Mouse (Mus musculus) forebrain, embryonic 14.5 days (tissue): ENCODE measurements at regions not wholly inside any gene's neighbourhood (a gene's known extent, or its start where the extent isn't known, plus 50 kb on each side); places are given as distances from the start of the nearest gene placed in this dataset.
"Not testable (repeated sequence)": the region's sequence is repeated elsewhere in the genome, so short reads cannot be mapped to it uniquely, and the experiment has no call there.

ENCODE experiments used
- ATAC-seq: fragments of 200-750 bp; cut with Nextera tagmentation; 2 replicates; pipeline ENCODE4 v1.8.0; 2017; ENCODE audit warnings: mild to moderate bottlenecking, moderate library complexity
- DNase-seq: peaks from one replicate; pipeline ENCODE4 v3.0.0-alpha.2; 2015; ENCODE audit warnings: low spot score
- H3K27ac ChIP-seq: fragments of 300-500 bp; sonication (generic); 2 replicates; pipeline ENCODE4 v1.5.1; 2014; ENCODE audit warnings: low read depth, mild to moderate bottlenecking, control low read depth, low read length, moderate library complexity
- H3K27me3 ChIP-seq: fragments of 300-500 bp; sonication (generic); replicated peaks from 2 replicates; pipeline ENCODE4 v1.6.1; 2014; ENCODE audit warnings: low read length, control low read depth, mixed read lengths; ENCODE audit not compliant: control insufficient read depth, insufficient read depth
- H3K36me3 ChIP-seq: fragments of 300-500 bp; sonication (generic); 2 replicates; pipeline ENCODE4 v1.6.1; 2014; ENCODE audit warnings: low read length, control low read depth; ENCODE audit not compliant: control insufficient read depth, insufficient read depth
- H3K4me1 ChIP-seq: fragments of 300-500 bp; sonication (generic); 2 replicates; pipeline ENCODE4 v1.6.1; 2014; ENCODE audit warnings: antibody characterized with exemption, low read length, control low read depth; ENCODE audit not compliant: control insufficient read depth, insufficient read depth
- H3K4me2 ChIP-seq: fragments of 300-500 bp; sonication (generic); 2 replicates; pipeline ENCODE4 v1.6.1; 2014; ENCODE audit warnings: mild to moderate bottlenecking, control low read depth, low read length
- H3K4me3 ChIP-seq: fragments of 300-500 bp; sonication (generic); 2 replicates; pipeline ENCODE4 v1.5.1; 2014; ENCODE audit warnings: low read depth, low read length, control low read depth
- H3K9ac ChIP-seq: fragments of 300-500 bp; sonication (generic); 2 replicates; pipeline ENCODE4 v1.6.1; 2014; ENCODE audit warnings: mild to moderate bottlenecking, low read length, control low read depth, moderate library complexity
- H3K9me3 ChIP-seq: fragments of 300-500 bp; sonication (generic); replicated peaks from 2 replicates; pipeline ENCODE4 v1.6.1; 2016; ENCODE audit warnings: low read length, control low read depth, mixed read lengths; ENCODE audit not compliant: control insufficient read depth
- WGBS: fragments of 180-500 bp; shearing (Covaris S2); extraction: QIAGEN DNeasy Blood & Tissue Kit; methylation state at CpG from one replicate; pipeline ENCODE4 v1.1.7; 2014; 5-methylcytosine and 5-hydroxymethylcytosine counted together

- no peak overlapping the region for H3K27ac ChIP-seq
- no peak overlapping the region for H3K9ac ChIP-seq
- no peak for DNase-seq
- WGBS, result 89% methylated on average over 2 of the region's 2 CpGs
- ATAC-seq, result no peak
- H3K4me3 ChIP-seq, result no peak overlapping the region
- H3K9me3 ChIP-seq, result no peaks in the 10 kb centered on the region
- no peaks in the 10 kb centered on the region for H3K4me1 ChIP-seq
- no peaks in the 10 kb centered on the region for H3K36me3 ChIP-seq
- no peak overlapping the region for H3K4me2 ChIP-seq
- H3K27me3 ChIP-seq, result no peaks in the 10 kb centered on the region
These were observed 776.2 kb downstream of the Diaph2 start for GRCm38 (mm10) chrX:130525770-130526169.

- DNase-seq (peak; percentile 59), ATAC-seq (peak; percentile 87; the same call in 1 of the 2 replicates)
- Histone ChIP-seq H3K9ac (no peak overlapping the region), H3K4me3 (no peak overlapping the region), H3K36me3 (no peaks in the 10 kb centered on the region), H3K4me1 (no peaks in the 10 kb centered on the region), H3K9me3 (no peaks in the 10 kb centered on the region), H3K4me2 (no peak overlapping the region), H3K27ac (no peak overlapping the region), H3K27me3 (no peaks in the 10 kb centered on the region)
- 49% methylated on average over 9 of the region's 9 CpGs for WGBS
These were observed 783.9 kb downstream of the Diaph2 start for GRCm38 (mm10) chrX:130533171-130534156.

DNA sequence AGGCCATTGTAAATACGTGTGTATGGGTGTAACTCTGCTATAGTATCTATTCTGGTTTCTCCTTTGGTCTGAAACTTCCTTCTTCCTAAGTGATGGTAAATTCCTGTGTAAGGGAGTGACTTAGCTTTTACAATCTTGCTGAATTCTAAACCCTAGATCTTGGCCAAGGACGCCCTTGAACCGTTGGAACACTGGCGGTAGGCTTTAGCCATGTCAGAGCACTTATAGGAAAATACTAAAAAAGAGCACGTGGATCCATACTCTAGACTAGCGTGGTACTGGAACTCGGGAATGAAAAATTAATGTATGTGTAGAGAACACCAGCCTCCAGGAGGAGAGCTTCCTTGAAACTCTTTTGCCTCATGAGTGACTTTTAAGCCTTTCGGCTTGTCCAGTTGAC lies 789.2 kb downstream of the Diaph2 start:
- H3K36me3 ChIP-seq, H3K4me2 ChIP-seq, H3K27me3 ChIP-seq, ATAC-seq, H3K4me3 ChIP-seq, H3K27ac ChIP-seq, H3K4me1 ChIP-seq, DNase-seq, H3K9ac ChIP-seq, H3K9me3 ChIP-seq: not testable (repeated sequence)
- 93% methylated on average over 7 of the region's 8 CpGs for WGBS

GRCm38 (mm10) chrX:130548001-130548400 lies 798.5 kb downstream of the Diaph2 start:
- DNase-seq, result no peak
- no peak overlapping the region for H3K27ac ChIP-seq
- no peak overlapping the region for H3K9ac ChIP-seq
- no peak overlapping the region for H3K4me3 ChIP-seq
- no peaks in the 10 kb centered on the region for H3K9me3 ChIP-seq
- H3K4me2 ChIP-seq, result no peak overlapping the region
- H3K27me3 ChIP-seq, result no peaks in the 10 kb centered on the region
- no peaks in the 10 kb centered on the region for H3K4me1 ChIP-seq
- ATAC-seq, result no peak
- WGBS, result 93% methylated on average over 5 of the region's 5 CpGs
- no peaks in the 10 kb centered on the region for H3K36me3 ChIP-seq

- H3K36me3 ChIP-seq, result no peaks in the 10 kb centered on the region
- H3K9me3 ChIP-seq, result no peaks in the 10 kb centered on the region
- ATAC-seq, result no peak
- no peaks in the 10 kb centered on the region for H3K27me3 ChIP-seq
- no peaks in the 10 kb centered on the region for H3K4me1 ChIP-seq
- no peak overlapping the region for H3K4me3 ChIP-seq
- DNase-seq, result no peak
- H3K27ac ChIP-seq, result no peak overlapping the region
- no peak overlapping the region for H3K9ac ChIP-seq
- 78% methylated on average over 3 of the region's 3 CpGs for WGBS
- H3K4me2 ChIP-seq, result no peak overlapping the region
These were observed 799.7 kb downstream of the Diaph2 start for GRCm38 (mm10) chrX:130549275-130549674.

- Histone ChIP-seq H3K36me3 (no peaks in the 10 kb centered on the region), H3K27ac (no peak overlapping the region), H3K4me3 (no peak overlapping the region), H3K9me3 (no peaks in the 10 kb centered on the region), H3K4me1 (no peaks in the 10 kb centered on the region), H3K27me3 (no peaks in the 10 kb centered on the region), H3K4me2 (no peak overlapping the region), H3K9ac (no peak overlapping the region)
- DNase-seq (no peak), ATAC-seq (no peak)
- WGBS, result 77% methylated on average over 4 of the region's 4 CpGs
These were observed 800.4 kb downstream of the Diaph2 start for GRCm38 (mm10) chrX:130549925-130550324.

- no peak for ATAC-seq
- DNase-seq, result no peak
- no peaks in the 10 kb centered on the region for H3K9me3 ChIP-seq
- H3K36me3 ChIP-seq, result no peaks in the 10 kb centered on the region
- no peaks in the 10 kb centered on the region for H3K4me1 ChIP-seq
- no peak overlapping the region for H3K27ac ChIP-seq
- no peaks in the 10 kb centered on the region for H3K27me3 ChIP-seq
- no peak overlapping the region for H3K4me2 ChIP-seq
- H3K4me3 ChIP-seq, result no peak overlapping the region
- H3K9ac ChIP-seq, result no peak overlapping the region
These were observed 807.7 kb downstream of the Diaph2 start for GRCm38 (mm10) chrX:130557251-130557650.

- H3K4me3 ChIP-seq, result no peak overlapping the region
- ATAC-seq (no peak), DNase-seq (no peak)
- H3K4me1 ChIP-seq, result no peaks in the 10 kb centered on the region
- H3K9ac ChIP-seq, result no peak overlapping the region
- H3K9me3 ChIP-seq, result no peaks in the 10 kb centered on the region
- no peaks in the 10 kb centered on the region for H3K36me3 ChIP-seq
- H3K27me3 ChIP-seq, result no peaks in the 10 kb centered on the region
- H3K4me2 ChIP-seq, result no peak overlapping the region
- H3K27ac ChIP-seq, result no peak overlapping the region
- WGBS, result 71% methylated on average over 5 of the region's 5 CpGs
These were observed 828.2 kb downstream of the Diaph2 start for GRCm38 (mm10) chrX:130577706-130578105.

DNA sequence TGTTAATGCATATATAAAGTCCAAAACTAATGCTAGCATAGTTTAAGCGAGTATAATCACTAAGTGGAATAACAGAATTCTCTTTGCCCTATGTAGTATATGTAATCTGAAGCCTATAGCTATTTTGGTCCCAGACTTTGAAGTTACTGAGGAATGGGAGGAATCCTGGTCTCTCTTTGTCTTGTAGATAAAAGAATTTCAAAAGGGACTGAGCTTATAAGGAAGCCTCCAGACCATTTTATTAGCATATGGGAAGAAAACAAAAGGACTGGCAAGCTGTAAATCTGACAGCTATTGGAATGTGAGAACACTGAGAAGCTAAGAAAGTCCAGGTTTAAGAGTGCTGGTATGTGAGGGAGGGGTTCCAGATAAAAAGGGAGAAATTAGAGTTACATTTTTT lies 847.1 kb downstream of the Diaph2 start:
- Histone ChIP-seq H3K27me3 (no peaks in the 10 kb centered on the region), H3K4me1 (no peaks in the 10 kb centered on the region), H3K27ac (no peak overlapping the region), H3K4me2 (no peak overlapping the region), H3K9me3 (no peaks in the 10 kb centered on the region), H3K9ac (no peak overlapping the region), H3K4me3 (no peak overlapping the region), H3K36me3 (no peaks in the 10 kb centered on the region)
- no peak for DNase-seq
- no peak for ATAC-seq
- 18% methylated on average over 1 of the region's 1 CpGs for WGBS
